Mouse (Mus musculus): ENCODE results near the gene Kdm5b. TPM values are rescaled to one million over a fixed set of nuclear protein-coding genes. Genes with fewer than 3 reads are reported as not detected.

The Kdm5b gene
- polyA plus RNA-seq, 2 experiments = 38.1 to 83.5 TPM

DNA sequence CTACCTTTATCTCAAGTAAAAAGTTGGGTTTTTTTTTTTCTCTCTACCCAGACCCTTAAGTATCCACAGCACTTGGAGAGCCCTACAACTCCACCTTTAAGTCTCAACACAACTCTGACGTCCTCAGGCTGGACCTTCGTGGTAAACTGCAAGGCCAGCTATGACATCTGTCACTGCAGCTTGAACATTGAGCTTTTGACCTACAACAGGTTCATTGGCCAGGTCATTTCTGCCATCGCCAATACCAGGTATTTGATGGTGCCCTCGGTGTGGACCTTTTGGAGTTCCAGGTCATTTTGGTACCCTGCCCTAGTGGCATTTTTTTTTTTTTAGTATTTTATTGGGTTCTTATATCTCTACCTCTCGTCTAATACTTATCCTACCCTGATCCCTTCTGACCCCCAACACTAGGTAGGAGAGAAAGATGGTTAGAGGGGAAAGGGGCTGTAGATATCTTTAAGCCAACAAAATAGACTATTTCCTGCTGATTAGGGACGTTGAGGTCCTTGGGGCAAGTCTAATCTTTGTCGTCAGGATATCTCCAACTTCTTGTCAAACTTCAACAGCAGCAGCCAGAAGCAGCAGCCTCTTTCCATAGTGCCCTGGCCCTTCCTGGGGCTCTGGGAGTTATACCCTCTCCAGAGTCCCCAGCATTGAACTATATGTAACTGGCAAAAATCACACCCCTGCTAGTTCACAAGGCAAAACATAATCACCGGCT is 39.8 kb upstream of the Kdm5b start:
- WGBS = 74% methylated on average over 8 of the region's 8 CpGs
- H3K36me3 ChIP-seq (ENCODE audit: control insufficient read depth, insufficient read depth, low read length) = no peaks in the 10 kb centered on the region
- no peak overlapping the region for H3K27ac ChIP-seq (replicated peaks; ENCODE audit: low read depth, low read length)
- no peaks in the 10 kb centered on the region for H3K27me3 ChIP-seq (ENCODE audit: control insufficient read depth, insufficient read depth, low read length)
- peaks cover 19% of the 10 kb centered on the region for H3K4me1 ChIP-seq (ENCODE audit: control insufficient read depth, insufficient read depth, low read length)
- H3K9ac ChIP-seq (ENCODE audit: low read depth, low read length, severe bottlenecking) = no peak overlapping the region
- DNase-seq (ENCODE audit: low spot score) (no peak), ATAC-seq (ENCODE audit: low FRiP score, low read depth) (no peak)
- H3K4me2 ChIP-seq (replicated peaks; ENCODE audit: low read depth, low read length, severe bottlenecking) = no peak overlapping the region
- H3K4me3 ChIP-seq (replicated peaks; ENCODE audit: low read length) = no peak overlapping the region
- TF ChIP-seq POLR2A (IDR thresholded peaks at IDR 0.05; ENCODE audit: borderline replicate concordance, extremely low read depth, insufficient read depth, insufficient read length) = no peak
- no peaks in the 10 kb centered on the region for H3K9me3 ChIP-seq (ENCODE audit: control insufficient read depth, low read length)

DNA sequence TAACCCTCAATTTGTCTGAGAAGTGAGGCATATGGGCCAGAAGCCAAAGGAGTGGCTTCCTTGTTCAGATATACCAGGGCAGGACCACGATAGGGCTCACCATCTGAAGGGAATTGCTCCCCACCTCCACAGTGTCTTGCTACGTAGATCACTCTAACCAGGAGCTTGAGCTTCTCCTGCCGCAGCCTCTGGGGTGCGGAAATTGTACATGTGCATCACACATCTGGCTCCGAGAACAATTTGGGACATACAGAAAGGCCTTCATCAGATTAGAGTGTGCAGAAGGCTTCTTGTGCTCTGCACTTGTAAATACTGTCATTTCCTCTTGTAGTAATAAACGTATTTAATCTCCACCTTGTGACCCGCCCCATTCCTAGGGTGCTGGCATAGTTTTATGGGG is 38.8 kb upstream of the Kdm5b start:
- Histone ChIP-seq H3K36me3 (ENCODE audit: control insufficient read depth, insufficient read depth, low read length) (no peaks in the 10 kb centered on the region), H3K4me3 (replicated peaks; ENCODE audit: low read length) (no peak overlapping the region), H3K27me3 (ENCODE audit: control insufficient read depth, insufficient read depth, low read length) (no peaks in the 10 kb centered on the region), H3K9ac (ENCODE audit: low read depth, low read length, severe bottlenecking) (no peak overlapping the region), H3K4me2 (replicated peaks; ENCODE audit: low read depth, low read length, severe bottlenecking) (no peak overlapping the region), H3K9me3 (ENCODE audit: control insufficient read depth, low read length) (no peaks in the 10 kb centered on the region), H3K4me1 (ENCODE audit: control insufficient read depth, insufficient read depth, low read length) (peaks cover 14% of the 10 kb centered on the region), H3K27ac (replicated peaks; ENCODE audit: low read depth, low read length) (no peak overlapping the region)
- WGBS = 69% methylated on average over 7 of the region's 7 CpGs
- TF ChIP-seq POLR2A (IDR thresholded peaks at IDR 0.05; ENCODE audit: borderline replicate concordance, extremely low read depth, insufficient read depth, insufficient read length) = no peak
- no peak for ATAC-seq (ENCODE audit: low FRiP score, low read depth)
- DNase-seq (ENCODE audit: low spot score) = no peak

DNA sequence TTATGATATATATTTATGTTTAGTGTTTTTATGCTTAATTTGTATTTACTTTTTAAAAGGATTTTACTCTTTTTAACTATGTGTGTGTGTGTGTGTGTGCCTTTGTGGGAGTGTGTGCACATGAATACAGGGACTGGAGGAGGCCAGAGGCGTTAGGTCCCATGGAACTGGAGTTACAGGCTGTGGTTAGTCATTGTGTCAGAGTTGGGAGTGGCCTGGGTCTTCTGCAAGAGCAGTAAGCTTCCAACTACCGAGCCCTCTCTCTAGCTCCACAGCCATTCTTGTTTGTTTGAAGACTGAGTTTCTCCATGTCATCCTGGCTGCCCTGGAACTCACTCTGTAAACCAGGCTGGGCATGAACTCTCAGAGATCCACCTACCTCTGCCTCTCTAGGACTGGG is 37.6 kb upstream of the Kdm5b start:
- Histone ChIP-seq H3K9ac (ENCODE audit: low read depth, low read length, severe bottlenecking) (no peak overlapping the region), H3K9me3 (ENCODE audit: control insufficient read depth, low read length) (no peaks in the 10 kb centered on the region), H3K4me3 (replicated peaks; ENCODE audit: low read length) (no peak overlapping the region), H3K4me2 (replicated peaks; ENCODE audit: low read depth, low read length, severe bottlenecking) (no peak overlapping the region), H3K27ac (replicated peaks; ENCODE audit: low read depth, low read length) (no peak overlapping the region), H3K27me3 (ENCODE audit: control insufficient read depth, insufficient read depth, low read length) (no peaks in the 10 kb centered on the region), H3K36me3 (ENCODE audit: control insufficient read depth, insufficient read depth, low read length) (no peaks in the 10 kb centered on the region), H3K4me1 (ENCODE audit: control insufficient read depth, insufficient read depth, low read length) (peaks cover 3% of the 10 kb centered on the region; the same call in 1 of the 2 replicates)
- ATAC-seq (ENCODE audit: low FRiP score, low read depth) (no peak), DNase-seq (ENCODE audit: low spot score) (no peak)
- TF ChIP-seq POLR2A (IDR thresholded peaks at IDR 0.05; ENCODE audit: borderline replicate concordance, extremely low read depth, insufficient read depth, insufficient read length) = no peak
- WGBS = 56% methylated on average over 2 of the region's 2 CpGs

DNA sequence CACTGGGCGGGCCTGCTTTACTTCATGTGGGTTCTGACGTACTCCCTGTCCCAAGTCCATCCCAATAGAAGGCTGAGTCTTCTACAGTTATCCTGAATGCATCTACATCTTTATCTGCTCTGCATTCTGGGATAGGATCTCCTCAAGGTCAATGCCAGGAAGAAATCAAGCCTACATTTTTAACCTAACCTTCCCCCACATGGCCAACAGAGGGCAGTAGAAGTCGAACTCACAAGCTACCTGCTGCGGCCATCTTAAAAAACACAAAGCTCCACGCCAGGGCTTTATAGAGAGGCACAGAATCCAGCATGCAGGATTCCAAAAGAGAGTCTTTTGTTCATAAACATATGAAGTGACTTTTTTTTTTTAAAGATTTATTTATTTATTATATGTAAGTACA is 35.5 kb upstream of the Kdm5b start:
- DNase-seq (ENCODE audit: low spot score) (no peak), ATAC-seq (ENCODE audit: low FRiP score, low read depth) (no peak)
- 72% methylated on average over 5 of the region's 5 CpGs for WGBS
- TF ChIP-seq POLR2A (IDR thresholded peaks at IDR 0.05; ENCODE audit: borderline replicate concordance, extremely low read depth, insufficient read depth, insufficient read length) = no peak
- H3K36me3 ChIP-seq (ENCODE audit: control insufficient read depth, insufficient read depth, low read length) = no peaks in the 10 kb centered on the region
- no peak overlapping the region for H3K4me3 ChIP-seq (replicated peaks; ENCODE audit: low read length)
- H3K27ac ChIP-seq (replicated peaks; ENCODE audit: low read depth, low read length) = no peak overlapping the region
- no peaks in the 10 kb centered on the region for H3K4me1 ChIP-seq (ENCODE audit: control insufficient read depth, insufficient read depth, low read length)
- no peak overlapping the region for H3K4me2 ChIP-seq (replicated peaks; ENCODE audit: low read depth, low read length, severe bottlenecking)
- H3K27me3 ChIP-seq (ENCODE audit: control insufficient read depth, insufficient read depth, low read length) = no peaks in the 10 kb centered on the region
- H3K9me3 ChIP-seq (ENCODE audit: control insufficient read depth, low read length) = no peaks in the 10 kb centered on the region
- H3K9ac ChIP-seq (ENCODE audit: low read depth, low read length, severe bottlenecking) = no peak overlapping the region

DNA sequence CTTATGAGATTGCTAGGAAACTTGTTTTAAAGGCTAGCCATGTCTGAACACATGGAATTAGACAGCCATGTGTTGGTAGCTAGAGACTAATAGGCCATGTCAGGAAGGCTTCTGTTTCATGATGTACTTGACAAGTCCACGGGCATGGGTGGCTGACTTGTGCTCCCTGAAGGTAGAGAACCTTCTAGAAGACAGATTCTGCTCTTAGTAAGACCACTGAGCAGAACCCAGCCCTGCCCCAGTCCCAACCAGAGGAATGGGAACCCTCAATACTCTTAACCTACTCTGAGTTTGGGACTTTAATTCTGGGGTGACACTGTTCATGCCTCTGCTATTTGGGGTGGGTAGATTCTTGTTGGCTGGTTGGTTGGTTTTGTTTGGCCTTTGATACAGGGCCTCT is 35.0 kb upstream of the Kdm5b start:
- DNase-seq (ENCODE audit: low spot score) (no peak), ATAC-seq (ENCODE audit: low FRiP score, low read depth) (no peak)
- WGBS = 65% methylated on average over 1 of the region's 1 CpGs
- H3K9me3 ChIP-seq (ENCODE audit: control insufficient read depth, low read length) = no peaks in the 10 kb centered on the region
- no peak overlapping the region for H3K9ac ChIP-seq (ENCODE audit: low read depth, low read length, severe bottlenecking)
- no peaks in the 10 kb centered on the region for H3K4me1 ChIP-seq (ENCODE audit: control insufficient read depth, insufficient read depth, low read length)
- no peak overlapping the region for H3K27ac ChIP-seq (replicated peaks; ENCODE audit: low read depth, low read length)
- TF ChIP-seq POLR2A (IDR thresholded peaks at IDR 0.05; ENCODE audit: borderline replicate concordance, extremely low read depth, insufficient read depth, insufficient read length) = no peak
- H3K4me2 ChIP-seq (replicated peaks; ENCODE audit: low read depth, low read length, severe bottlenecking) = no peak overlapping the region
- no peaks in the 10 kb centered on the region for H3K27me3 ChIP-seq (ENCODE audit: control insufficient read depth, insufficient read depth, low read length)
- no peak overlapping the region for H3K4me3 ChIP-seq (replicated peaks; ENCODE audit: low read length)
- H3K36me3 ChIP-seq (ENCODE audit: control insufficient read depth, insufficient read depth, low read length) = no peaks in the 10 kb centered on the region
